Mouse (Mus musculus): ENCODE measurements around the gene Tfap2a.

Gene Tfap2a

GRCm38 (mm10) chr13:40733542-40734151 is 4.5 kb downstream of the Tfap2a start:
- DNase-seq (ENCODE audit: low read depth), result no peak

GRCm38 (mm10) chr13:40732816-40733541 is 5.2 kb downstream of the Tfap2a start:
- DNase-seq (ENCODE audit: low read depth), result no peak

DNA sequence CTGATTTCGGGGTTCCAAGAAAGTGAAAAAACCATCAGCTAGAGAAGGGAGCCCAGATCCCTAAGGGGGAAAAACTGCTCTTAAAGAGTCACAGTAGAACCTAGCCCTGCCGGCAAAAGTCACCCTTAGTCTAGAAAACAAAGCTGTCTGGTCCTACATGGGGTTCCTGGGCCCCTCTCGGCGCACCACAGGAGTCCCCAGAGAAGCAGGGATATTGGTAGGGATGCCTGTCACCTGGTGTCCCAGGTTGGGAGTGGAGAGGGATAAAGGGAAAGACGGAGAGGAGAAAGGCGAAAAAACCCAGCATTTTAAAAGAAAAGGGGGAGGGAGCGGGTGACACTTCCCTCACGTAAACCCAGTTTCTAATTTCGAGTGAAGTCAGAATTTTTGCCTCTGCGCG is 6.1 kb downstream of the Tfap2a start:
- no peak for DNase-seq (ENCODE audit: low read depth)

GRCm38 (mm10) chr13:40731179-40731841 is 6.9 kb downstream of the Tfap2a start:
- peak; percentile 26 for DNase-seq (ENCODE audit: low read depth)

- DNase-seq (ENCODE audit: low read depth), result peak; percentile 48
Measured at GRCm38 (mm10) chr13:40730651-40731178, 7.5 kb downstream of the Tfap2a start.

- no peak for DNase-seq (ENCODE audit: low read depth)
Measured at GRCm38 (mm10) chr13:40729592-40730431, 8.4 kb downstream of the Tfap2a start.

DNA sequence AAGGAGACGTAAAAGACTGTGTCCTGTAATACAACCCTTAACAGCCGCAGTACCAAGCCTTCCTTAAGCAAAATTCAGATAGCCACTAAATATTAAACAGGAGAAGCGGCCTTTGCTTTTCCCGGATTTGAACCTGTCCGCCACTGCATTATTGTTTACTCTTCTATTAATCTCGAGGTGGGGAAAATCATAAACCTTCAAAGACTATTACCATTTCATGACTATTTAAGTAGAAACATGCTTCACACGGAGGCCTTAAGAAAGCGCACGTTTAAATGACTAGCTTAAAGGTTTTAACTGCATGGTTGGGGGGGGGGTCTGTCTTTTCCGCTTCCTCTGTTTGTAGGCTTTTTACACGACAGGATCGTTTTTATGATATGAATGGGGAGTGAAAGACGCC is 9.1 kb downstream of the Tfap2a start:
- no peak for DNase-seq (ENCODE audit: low read depth)

DNA sequence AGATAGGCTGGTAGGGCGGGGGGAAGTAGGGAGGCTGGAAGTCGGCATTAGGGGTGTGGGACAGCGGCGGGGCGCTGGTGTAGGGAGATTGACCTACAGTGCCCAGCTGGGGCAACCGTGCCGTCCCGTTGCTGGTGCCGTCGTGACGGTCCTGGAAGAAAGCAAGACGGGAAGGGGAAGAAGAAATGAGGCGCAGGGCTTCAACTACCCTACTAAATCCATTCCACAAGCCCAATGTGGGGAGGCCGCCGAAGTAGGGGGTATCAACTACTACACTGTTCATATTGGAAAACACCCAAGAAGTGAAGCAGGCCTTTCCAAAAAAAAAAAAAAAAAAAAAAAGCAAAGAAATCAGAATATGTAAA is 9.6 kb downstream of the Tfap2a start:
- DNase-seq (ENCODE audit: low read depth), result no peak

DNA sequence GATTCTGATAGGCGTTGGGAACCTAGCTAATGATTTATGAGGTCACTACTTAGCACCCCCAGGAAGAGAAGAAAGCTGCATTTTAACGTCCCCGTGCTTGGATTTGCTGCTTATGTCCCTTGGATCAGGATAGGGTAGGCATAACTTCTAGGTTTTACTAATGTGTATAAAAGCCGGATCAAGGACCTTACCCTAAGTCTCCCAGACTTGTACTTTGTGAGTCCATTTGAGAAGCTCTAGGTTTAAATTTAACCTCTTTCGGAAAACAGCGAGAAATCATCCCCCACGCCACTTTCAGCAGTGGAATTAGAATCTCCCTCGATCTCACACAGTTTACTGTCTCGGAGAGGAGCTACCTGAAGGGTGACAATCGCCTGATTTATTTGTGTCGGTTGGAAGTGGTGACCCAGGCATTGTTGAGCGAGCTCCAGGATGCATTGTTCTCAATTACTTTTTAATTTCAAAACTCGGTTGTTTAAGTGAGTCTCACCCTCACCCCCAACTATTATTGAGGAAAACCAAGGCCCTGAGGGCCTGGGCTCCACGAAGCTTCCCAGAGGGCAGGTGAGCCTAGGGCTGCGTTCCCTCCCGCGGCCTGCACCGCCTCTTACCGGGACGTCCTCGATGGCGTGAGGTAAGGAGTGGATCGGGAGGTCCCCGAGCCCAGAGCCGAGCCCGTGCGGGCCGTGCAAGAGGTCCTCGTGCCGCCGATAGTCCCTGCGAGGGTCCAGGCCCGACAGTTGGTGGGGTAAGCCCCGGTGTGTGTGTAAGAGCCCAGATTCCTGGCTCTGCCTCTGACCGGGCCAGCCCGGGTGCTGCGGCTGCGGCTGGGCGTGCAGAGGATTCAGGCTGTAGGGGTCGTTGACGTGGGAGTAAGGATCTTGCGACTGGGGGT is 10.2 kb downstream of the Tfap2a start:
- DNase-seq (ENCODE audit: low read depth), result no peak

GRCm38 (mm10) chr13:40725924-40726323 is 12.3 kb downstream of the Tfap2a start:
- DNase-seq (ENCODE audit: low read depth), result no peak

DNA sequence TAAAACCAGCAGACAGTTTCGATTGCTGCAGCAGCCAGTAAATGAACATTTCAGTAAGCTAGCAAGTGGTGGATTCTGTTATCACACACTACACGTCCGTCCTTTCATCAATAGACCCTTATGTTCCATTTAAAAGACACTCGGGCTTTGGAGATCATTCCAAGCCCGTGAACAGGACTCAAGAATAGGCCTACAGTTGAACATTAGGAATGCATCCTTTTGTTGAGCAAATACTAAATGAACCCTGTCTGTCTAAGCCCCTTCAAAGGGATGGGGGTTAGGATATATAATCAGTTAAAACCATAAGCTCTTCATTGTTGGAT is 14.6 kb downstream of the Tfap2a start:
- no peak for DNase-seq (ENCODE audit: low read depth)

GRCm38 (mm10) chr13:40722741-40723597 is 15.2 kb downstream of the Tfap2a start:
- DNase-seq (ENCODE audit: low read depth), result peak; percentile 93

GRCm38 (mm10) chr13:40719741-40720082 is 18.5 kb downstream of the Tfap2a start:
- no peak for DNase-seq (ENCODE audit: low read depth)

GRCm38 (mm10) chr13:40719066-40719740 is 19.0 kb downstream of the Tfap2a start:
- DNase-seq (ENCODE audit: low read depth), result no peak

DNA sequence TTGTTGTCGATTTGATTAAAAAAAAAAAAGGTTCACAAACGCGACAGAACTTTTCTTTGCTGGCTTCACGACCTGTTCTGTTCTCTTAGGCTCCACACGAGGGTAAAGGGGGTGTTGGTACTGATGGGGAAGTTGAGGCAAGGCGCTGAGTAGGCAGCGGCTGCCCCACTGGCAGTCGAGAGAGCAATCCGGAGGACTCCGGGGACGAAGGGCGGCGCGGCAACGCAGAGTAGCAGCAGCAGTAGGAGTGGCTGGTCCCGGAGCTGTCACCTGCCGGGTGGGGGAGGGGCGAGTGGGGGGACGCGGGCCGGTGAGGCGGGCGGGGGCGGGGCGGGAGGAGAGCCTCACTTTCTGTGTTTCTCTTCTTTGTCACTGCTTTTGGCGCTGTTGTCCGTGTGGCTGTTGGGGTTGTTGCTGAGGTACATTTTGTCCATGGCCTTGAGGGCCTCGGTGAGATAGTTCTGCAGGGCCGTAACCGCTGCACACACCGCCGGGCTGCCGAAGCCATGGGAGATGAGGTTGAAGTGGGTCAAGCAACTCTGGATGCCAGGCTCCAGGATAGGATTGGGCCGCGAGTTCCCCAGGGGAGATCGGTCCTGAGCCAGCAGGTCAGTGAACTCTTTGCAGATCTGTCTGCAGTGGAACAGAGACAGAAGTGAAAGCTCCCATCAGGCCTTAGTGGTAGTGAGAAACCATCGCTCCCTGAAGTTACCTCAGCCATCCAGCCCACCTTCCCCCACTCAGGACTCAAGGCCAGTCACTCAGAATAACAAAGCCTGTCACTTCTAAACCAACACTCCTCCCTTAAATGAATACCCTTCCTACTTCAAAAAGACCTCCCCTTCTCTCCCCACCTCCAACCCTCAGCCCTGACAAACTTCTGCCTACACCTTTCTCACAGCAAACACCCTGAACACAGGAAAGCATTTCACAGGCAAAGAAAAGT is 21.1 kb downstream of the Tfap2a start:
- DNase-seq (ENCODE audit: low read depth), result no peak

DNA sequence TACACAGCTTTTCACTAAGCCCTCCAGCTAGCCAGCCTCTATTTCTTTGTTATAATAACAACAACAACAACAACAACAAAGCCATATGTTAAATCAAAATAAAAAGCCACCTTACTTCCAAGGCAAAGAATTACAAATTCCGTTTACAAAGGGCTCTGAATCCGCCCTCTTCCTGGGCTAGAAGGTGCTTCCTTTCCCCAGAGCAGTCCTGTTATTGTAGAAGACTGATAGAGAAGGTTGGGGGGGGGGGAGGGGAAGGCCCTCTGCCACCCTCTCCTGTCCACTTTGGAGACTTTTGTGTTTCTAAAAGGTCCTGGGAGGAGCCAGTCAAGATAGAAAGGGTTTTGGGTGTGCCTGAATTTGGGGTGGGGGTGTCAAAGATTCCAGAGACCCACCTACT is 23.6 kb downstream of the Tfap2a start:
- DNase-seq (ENCODE audit: low read depth), result no peak

DNA sequence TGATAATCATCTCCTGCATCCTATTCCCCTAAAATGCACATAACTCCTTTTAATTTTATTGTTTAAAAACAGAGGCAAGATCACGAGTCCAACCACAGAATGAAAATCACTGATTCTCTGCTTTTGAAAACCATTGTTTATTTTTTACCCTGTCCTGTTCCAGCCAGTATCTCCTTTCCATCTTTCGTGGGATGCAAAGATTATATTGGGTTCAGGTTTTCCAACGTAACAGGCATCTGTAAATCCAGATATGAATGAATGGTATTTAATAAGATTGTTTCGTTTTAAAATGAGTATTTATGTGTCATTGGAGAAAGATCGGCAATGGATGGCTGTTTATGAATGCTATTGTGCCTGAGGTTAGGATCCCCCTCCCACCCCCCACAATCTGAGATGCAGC is 24.5 kb downstream of the Tfap2a start:
- DNase-seq (ENCODE audit: low read depth), result no peak

DNA sequence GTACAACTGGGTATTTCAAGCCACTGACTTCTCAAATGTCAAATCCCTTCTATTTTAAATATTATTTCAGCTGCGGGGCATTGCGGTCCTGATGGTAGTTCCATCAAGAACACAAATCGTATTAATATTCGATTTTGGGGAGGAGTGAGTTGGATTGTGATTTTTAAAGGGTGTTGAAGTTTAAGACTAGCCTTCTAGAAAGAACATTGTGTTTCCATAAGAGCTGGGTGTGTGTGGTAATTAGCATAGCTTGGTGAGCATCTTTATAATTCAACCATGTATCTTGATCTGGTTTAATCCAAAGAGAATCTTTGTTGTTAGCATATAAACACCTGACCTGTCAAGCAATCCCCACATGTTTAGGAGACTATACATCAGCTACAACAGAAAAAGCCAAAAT is 24.9 kb downstream of the Tfap2a start:
- no peak for DNase-seq (ENCODE audit: low read depth)

GRCm38 (mm10) chr13:40712526-40712832 is 25.7 kb downstream of the Tfap2a start:
- DNase-seq (ENCODE audit: low read depth), result no peak

Data from naive thymus-derived CD4-positive, alpha-beta T cell, adult 2 months (primary cell).